Mouse (Mus musculus): Measurements from ENCODE around the gene Hnrnph1.

GRCm38 (mm10) chr11:50355395-50355794 is 21.4 kb upstream of the Hnrnph1 start:
- TF ChIP-seq CTCF (IDR thresholded peaks at IDR 0.05): no peak
- no peak for TF ChIP-seq EP300 (IDR thresholded peaks at IDR 0.05)

Measured in lung, postnatal 0 days (tissue).